Mouse (Mus musculus) G1E-ER4 (cell line): ENCODE measurements at regions not wholly inside any gene's neighbourhood (a gene's known extent, or its start where the extent isn't known, plus 50 kb on each side); places are given as distances from the start of the nearest gene placed in this dataset.
A peak's percentile ranks its signal among the peaks of the same experiment; 100 is the strongest.

Experiments used
- GATA1 ChIP-seq: IDR thresholded peaks from one replicate; pipeline ENCODE4 v1.8.0; 2012; ENCODE audit warnings: low read length, inconsistent platforms

GRCm38 (mm10) chr1:186433169-186433665, 272.6 kb downstream of the Tgfb2 start:
- TF ChIP-seq GATA1: no peak

- TF ChIP-seq GATA1: no peak
Measured at GRCm38 (mm10) chr1:186425421-186425820, 280.4 kb downstream of the Tgfb2 start.

GRCm38 (mm10) chr1:186424084-186424483, 281.7 kb downstream of the Tgfb2 start:
- TF ChIP-seq GATA1: no peak

GRCm38 (mm10) chr1:186417101-186417500, 288.7 kb downstream of the Tgfb2 start:
- TF ChIP-seq GATA1: no peak

- TF ChIP-seq GATA1: no peak
Measured at GRCm38 (mm10) chr1:186415321-186415720, 290.5 kb downstream of the Tgfb2 start.

GRCm38 (mm10) chr1:186413886-186414245, 291.9 kb downstream of the Tgfb2 start:
- no peak for TF ChIP-seq GATA1

- TF ChIP-seq GATA1: no peak
Measured at GRCm38 (mm10) chr1:186413064-186413885, 292.5 kb downstream of the Tgfb2 start.

GRCm38 (mm10) chr1:186412296-186412695, 293.5 kb downstream of the Tgfb2 start:
- TF ChIP-seq GATA1: no peak

GRCm38 (mm10) chr1:186408986-186409441, 291.9 kb upstream of the Lyplal1 start:
- no peak for TF ChIP-seq GATA1

GRCm38 (mm10) chr1:186407656-186408055, 290.5 kb upstream of the Lyplal1 start:
- no peak for TF ChIP-seq GATA1

GRCm38 (mm10) chr1:186405693-186406092, 288.6 kb upstream of the Lyplal1 start:
- TF ChIP-seq GATA1: no peak

- TF ChIP-seq GATA1: no peak
Measured at GRCm38 (mm10) chr1:186399762-186400161, 282.7 kb upstream of the Lyplal1 start.

- no peak for TF ChIP-seq GATA1
Measured at GRCm38 (mm10) chr1:186393005-186393404, 275.9 kb upstream of the Lyplal1 start.

- TF ChIP-seq GATA1: peak; percentile 69
Measured at GRCm38 (mm10) chr1:186384440-186384839, 267.3 kb upstream of the Lyplal1 start.

GRCm38 (mm10) chr1:186383453-186383852, 266.3 kb upstream of the Lyplal1 start:
- TF ChIP-seq GATA1: no peak

- no peak for TF ChIP-seq GATA1
Measured at GRCm38 (mm10) chr1:186383006-186383405, 265.9 kb upstream of the Lyplal1 start.
